Mouse (Mus musculus) hindbrain, embryonic 10.5 days (tissue): ENCODE results near the gene Bub1b. TPM values are rescaled to one million over a fixed set of nuclear protein-coding genes. Genes with fewer than 3 reads are reported as not detected.

ENCODE experiments used
- DNase-seq: peaks from one replicate; pipeline ENCODE4 v3.0.0-alpha.2; 2017; ENCODE audit warnings: low spot score
- H3K27ac ChIP-seq: fragments of 300-500 bp; sonication (generic); 2 replicates; pipeline ENCODE4 v1.5.1; 2016; ENCODE audit warnings: mild to moderate bottlenecking, moderate library complexity
- H3K27me3 ChIP-seq: fragments of 300-500 bp; sonication (generic); 2 replicates; pipeline ENCODE4 v1.6.1; 2016; ENCODE audit warnings: mild to moderate bottlenecking; ENCODE audit not compliant: poor library complexity, insufficient read depth, severe bottlenecking
- H3K36me3 ChIP-seq: fragments of 300-500 bp; sonication (generic); 2 replicates; pipeline ENCODE4 v1.6.1; 2016; ENCODE audit warnings: mild to moderate bottlenecking, moderate library complexity
- H3K4me1 ChIP-seq: fragments of 300-500 bp; sonication (generic); replicated peaks from 2 replicates; pipeline ENCODE4 v1.6.1; 2016; ENCODE audit warnings: mild to moderate bottlenecking
- H3K4me3 ChIP-seq: fragments of 300-500 bp; sonication (generic); 2 replicates; pipeline ENCODE4 v1.5.1; 2016; ENCODE audit warnings: mild to moderate bottlenecking, moderate library complexity
- H3K9me3 ChIP-seq: fragments of 300-500 bp; sonication (generic); 2 replicates; pipeline ENCODE4 v1.6.1; 2016; ENCODE audit warnings: mild to moderate bottlenecking, moderate library complexity
- WGBS: fragments of 180-500 bp; shearing (Covaris S2); methylation state at CpG from one replicate; pipeline ENCODE4 v1.1.7; 2016; 5-methylcytosine and 5-hydroxymethylcytosine counted together
- polyA plus RNA-seq: library from polyadenylated mRNA; unstranded; fragments of >200 nt; fragmentation: Nextera tagmentation; extraction: Ambion mirVana; gene quantifications from 2 replicates; pipeline ENCODE4 v1.2.1, GENCODE M21; 2016

Bub1b gene
- polyA plus RNA-seq, 1 experiment from 2014 or later, result 98.9 TPM

GRCm38 (mm10) chr2:118676839-118677741 lies 79.1 kb downstream of the Bub1b start:
- H3K27me3 ChIP-seq, result peaks cover 94% of the 10 kb centered on the region
- DNase-seq, result no peak
- peak overlapping the region; percentile 64 for H3K4me3 ChIP-seq

DNA sequence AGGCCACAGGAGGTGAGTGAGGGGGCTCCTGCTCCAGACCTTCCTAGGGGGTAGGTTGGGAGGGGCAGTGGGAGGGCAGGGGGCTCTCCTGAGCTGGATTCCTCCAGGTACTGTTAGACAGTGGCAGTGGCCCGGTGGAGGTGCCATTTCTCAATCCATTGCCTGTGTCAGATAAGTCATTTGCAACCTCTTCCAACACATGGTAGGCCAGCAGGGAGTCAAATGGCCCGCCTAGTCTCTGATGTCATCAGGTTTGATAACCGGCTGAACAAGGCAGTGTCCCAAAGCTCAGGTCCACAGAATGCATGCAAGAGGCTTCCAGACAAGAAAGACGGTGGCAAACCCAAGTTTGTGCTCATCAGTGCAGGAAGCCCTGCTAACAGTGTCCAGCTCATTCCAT lies 79.8 kb downstream of the Bub1b start:
- DNase-seq, result no peak
- Histone ChIP-seq H3K9me3 (no peaks in the 10 kb centered on the region), H3K36me3 (no peaks in the 10 kb centered on the region), H3K27ac (0 out of 2 replicates have a peak overlapping the region, but pooled peaks have one; percentile 62), H3K4me1 (peaks cover 26% of the 10 kb centered on the region), H3K27me3 (peaks cover 92% of the 10 kb centered on the region), H3K4me3 (peak overlapping the region; percentile 64)
- 17% methylated on average over 4 of the region's 4 CpGs for WGBS

More at GRCm38 (mm10) chr2:118676839-118677741, 79.1 kb downstream of the Bub1b start:
- Histone ChIP-seq H3K9me3 (no peaks in the 10 kb centered on the region), H3K36me3 (no peaks in the 10 kb centered on the region), H3K27ac (peak overlapping the region; percentile 62; the same call in 1 of the 2 replicates), H3K4me1 (peaks cover 21% of the 10 kb centered on the region)
- under 1% methylated on average over 89 of the region's 89 CpGs for WGBS

DNA sequence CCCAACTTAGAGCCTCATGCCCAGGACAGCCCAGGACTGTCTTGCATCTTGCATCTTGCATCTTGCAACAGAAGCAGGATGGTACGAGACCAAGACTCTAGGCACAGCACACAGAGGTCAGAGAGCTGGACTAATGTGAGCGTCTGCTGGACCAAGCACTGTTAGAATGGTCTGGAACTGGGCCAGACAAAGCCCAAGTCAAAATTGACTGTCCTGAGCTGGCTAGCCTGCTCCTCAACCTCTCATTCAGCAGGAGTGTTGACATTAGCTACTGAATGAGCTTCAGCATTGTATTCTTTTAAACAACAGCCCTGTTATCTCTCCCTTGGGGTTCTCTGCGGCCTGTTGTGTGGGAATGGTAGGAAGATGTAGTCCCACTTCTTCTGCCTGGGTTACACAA lies 81.6 kb downstream of the Bub1b start:
- no peak overlapping the region for H3K4me3 ChIP-seq
- H3K27ac ChIP-seq, result no peak overlapping the region
- no peaks in the 10 kb centered on the region for H3K36me3 ChIP-seq
- H3K4me1 ChIP-seq, result peaks cover 19% of the 10 kb centered on the region
- peaks cover 79% of the 10 kb centered on the region for H3K27me3 ChIP-seq
- no peak for DNase-seq
- no peaks in the 10 kb centered on the region for H3K9me3 ChIP-seq
- 77% methylated on average over 3 of the region's 3 CpGs for WGBS

DNA sequence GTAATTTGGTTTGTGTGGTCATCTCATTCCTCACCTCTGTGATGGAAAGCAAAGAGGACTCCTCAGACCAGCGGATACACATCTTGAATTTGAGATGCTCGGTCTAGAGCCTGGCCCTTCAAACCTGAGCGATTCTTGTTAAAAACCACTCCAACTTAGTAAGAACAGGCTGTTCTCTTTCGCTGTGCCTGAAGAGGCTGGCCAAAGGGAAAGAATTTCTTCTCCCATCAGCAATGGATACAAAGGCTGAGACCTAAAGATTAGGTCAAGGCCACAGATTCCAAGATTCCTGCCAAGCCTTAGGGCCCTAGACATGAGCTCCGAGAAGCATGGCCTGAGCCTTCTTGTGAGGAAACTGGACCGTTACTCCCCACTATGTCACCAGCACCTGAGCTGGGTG lies 82.9 kb downstream of the Bub1b start:
- Histone ChIP-seq H3K27me3 (peaks cover 65% of the 10 kb centered on the region), H3K9me3 (no peaks in the 10 kb centered on the region), H3K4me1 (peaks cover 19% of the 10 kb centered on the region), H3K4me3 (no peak overlapping the region), H3K36me3 (no peaks in the 10 kb centered on the region), H3K27ac (no peak overlapping the region)
- DNase-seq, result no peak
- WGBS, result 92% methylated on average over 6 of the region's 6 CpGs

- DNase-seq, result no peak
- Histone ChIP-seq H3K9me3 (no peaks in the 10 kb centered on the region), H3K4me1 (peaks cover 7% of the 10 kb centered on the region), H3K4me3 (no peak overlapping the region), H3K36me3 (no peaks in the 10 kb centered on the region), H3K27ac (no peak overlapping the region), H3K27me3 (peaks cover 56% of the 10 kb centered on the region)
- 58% methylated on average over 8 of the region's 8 CpGs for WGBS
Measured at GRCm38 (mm10) chr2:118682544-118683260, 84.7 kb downstream of the Bub1b start.

GRCm38 (mm10) chr2:118685088-118685487 lies 87.1 kb downstream of the Bub1b start:
- Histone ChIP-seq H3K9me3 (no peaks in the 10 kb centered on the region), H3K27me3 (peaks cover 39% of the 10 kb centered on the region)
- 91% methylated on average over 4 of the region's 4 CpGs for WGBS

GRCm38 (mm10) chr2:118686693-118687092 lies 88.7 kb downstream of the Bub1b start:
- Histone ChIP-seq H3K27me3 (peaks cover 30% of the 10 kb centered on the region), H3K36me3 (no peaks in the 10 kb centered on the region), H3K9me3 (no peaks in the 10 kb centered on the region), H3K4me3 (no peak overlapping the region), H3K27ac (no peak overlapping the region), H3K4me1 (0 out of 2 replicates have a peak, but pooled peaks cover 9% of the 10 kb centered on the region)
- 82% methylated on average over 8 of the region's 8 CpGs for WGBS
- DNase-seq, result no peak

More at GRCm38 (mm10) chr2:118685088-118685487, 87.1 kb downstream of the Bub1b start:
- no peak overlapping the region for H3K4me3 ChIP-seq
- no peaks in the 10 kb centered on the region for H3K36me3 ChIP-seq
- no peak overlapping the region for H3K27ac ChIP-seq
- H3K4me1 ChIP-seq, result 0 out of 2 replicates have a peak, but pooled peaks cover 9% of the 10 kb centered on the region
- DNase-seq, result no peak

GRCm38 (mm10) chr2:118687791-118688190 lies 89.8 kb downstream of the Bub1b start:
- H3K9me3 ChIP-seq, result no peaks in the 10 kb centered on the region
- 0 out of 2 replicates have a peak, but pooled peaks cover 5% of the 10 kb centered on the region for H3K4me1 ChIP-seq

GRCm38 (mm10) chr2:118689875-118690274 lies 91.9 kb downstream of the Bub1b start:
- Histone ChIP-seq H3K4me3 (no peak overlapping the region), H3K36me3 (no peaks in the 10 kb centered on the region), H3K27me3 (peaks cover 39% of the 10 kb centered on the region), H3K4me1 (0 out of 2 replicates have a peak, but pooled peaks cover 11% of the 10 kb centered on the region), H3K27ac (no peak overlapping the region), H3K9me3 (no peaks in the 10 kb centered on the region)
- 82% methylated on average over 10 of the region's 10 CpGs for WGBS
- no peak for DNase-seq

More at GRCm38 (mm10) chr2:118687791-118688190, 89.8 kb downstream of the Bub1b start:
- 93% methylated on average over 3 of the region's 3 CpGs for WGBS
- no peak overlapping the region for H3K4me3 ChIP-seq
- no peak overlapping the region for H3K27ac ChIP-seq
- no peaks in the 10 kb centered on the region for H3K36me3 ChIP-seq
- peaks cover 25% of the 10 kb centered on the region for H3K27me3 ChIP-seq
- DNase-seq, result no peak

Other genes with a start within 250 kb of the Bub1b start
- gene Gpr176, start 224.8 kb upstream of the Bub1b start, polyA plus RNA-seq, result 0.39 TPM in 2 replicates
- 11.4 and 14.2 TPM in 2 replicates for gene Eif2ak4, start 209.6 kb upstream of the Bub1b start, polyA plus RNA-seq
- gene Srp14, start 118.5 kb upstream of the Bub1b start, polyA plus RNA-seq, result 281 and 316 TPM in 2 replicates
- 4.8 and 4.9 TPM in 2 replicates for gene Bmf, start 48.5 kb upstream of the Bub1b start, polyA plus RNA-seq
- gene Pak6, start 65.1 kb downstream of the Bub1b start, polyA plus RNA-seq, result 0.25 and 0.90 TPM in 2 replicates
- not detected in 2 replicates for gene Ankrd63, start 105.8 kb downstream of the Bub1b start, polyA plus RNA-seq
- gene Plcb2, start 130.2 kb downstream of the Bub1b start, polyA plus RNA-seq, result 0.31 and 0.43 TPM in 2 replicates
- 22.1 and 22.9 TPM in 2 replicates for gene Inafm2, start 147.5 kb downstream of the Bub1b start, polyA plus RNA-seq
- gene Ccdc9b, start 164.4 kb downstream of the Bub1b start, polyA plus RNA-seq, result 0.50 and 0.55 TPM in 2 replicates
- gene Phgr1, start 174.6 kb downstream of the Bub1b start, polyA plus RNA-seq, result not detected in 2 replicates
- 3.6 and 8.9 TPM in 2 replicates for gene Disp2, start 181.5 kb downstream of the Bub1b start, polyA plus RNA-seq
- 148 and 160 TPM in 2 replicates for gene Knstrn, start 215.8 kb downstream of the Bub1b start, polyA plus RNA-seq